Mouse (Mus musculus) brain, embryonic 14.5 days (tissue): ENCODE measurements around the gene Nudt7.

Experiments used
- CTCF ChIP-seq: fragments of 200-500 bp; IDR thresholded peaks from 2 replicates; pipeline ENCODE4 v1.5.1; 2012; ENCODE audit warnings: inconsistent platforms, mild to moderate bottlenecking, moderate library complexity, borderline replicate concordance; ENCODE audit not compliant: insufficient read depth, insufficient read length; ENCODE audit errors: extremely low read depth
- POLR2A ChIP-seq: fragments of 200-500 bp; IDR thresholded peaks from 2 replicates; pipeline ENCODE4 v1.6.1; 2012; ENCODE audit warnings: mild to moderate bottlenecking, inconsistent platforms, borderline replicate concordance; ENCODE audit not compliant: poor library complexity, insufficient read depth, insufficient read length, severe bottlenecking; ENCODE audit errors: extremely low read depth

DNA sequence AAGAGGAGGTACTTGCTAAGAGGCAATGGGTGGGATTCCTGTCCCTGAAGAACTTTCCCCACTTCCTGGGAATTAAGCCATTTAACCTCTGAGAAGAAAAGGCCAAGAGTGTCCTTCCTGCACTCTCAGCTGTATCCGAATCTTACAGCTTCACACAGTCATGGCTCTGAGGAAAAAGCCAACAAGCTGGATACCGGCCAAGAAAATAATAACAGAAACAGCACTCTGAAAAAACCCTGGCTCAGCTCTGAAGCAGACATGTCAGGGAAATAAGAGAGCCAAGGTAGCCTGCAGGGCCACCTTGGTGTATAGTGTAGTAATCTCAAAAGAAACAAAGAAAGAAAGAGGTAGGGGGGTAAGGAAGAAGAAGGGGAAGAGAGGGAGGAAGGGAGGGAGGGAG lies 65.6 kb downstream of the Nudt7 start:
- TF ChIP-seq POLR2A = no peak
- TF ChIP-seq CTCF = no peak
